Mouse (Mus musculus) limb, embryonic 14.5 days (tissue): Measurements from ENCODE around the gene Ptpn5. TPM values are rescaled to one million over a fixed set of nuclear protein-coding genes. Genes with fewer than 3 reads are reported as not detected.

Experiments used
- ATAC-seq: fragments of 200-750 bp; cut with Nextera tagmentation; 2 replicates; pipeline ENCODE4 v1.8.0; 2017; ENCODE audit warnings: low read depth, moderate number of reproducible peaks, moderate TSS enrichment; ENCODE audit not compliant: low FRiP score
- DNase-seq: peaks from one replicate; pipeline ENCODE4 v3.0.0-alpha.2; 2015; ENCODE audit warnings: low spot score
- H3K27ac ChIP-seq: fragments of 300-500 bp; sonication (generic); replicated peaks from 2 replicates; pipeline ENCODE4 v1.5.1; 2014; ENCODE audit warnings: low read depth, mild to moderate bottlenecking, low read length, moderate library complexity, mixed read lengths
- H3K27me3 ChIP-seq: fragments of 300-500 bp; sonication (generic); 2 replicates; pipeline ENCODE4 v1.6.1; 2014; ENCODE audit warnings: low read length, mixed read lengths; ENCODE audit not compliant: control insufficient read depth, insufficient read depth
- H3K36me3 ChIP-seq: fragments of 300-500 bp; sonication (generic); 2 replicates; pipeline ENCODE4 v1.6.1; 2014; ENCODE audit warnings: mild to moderate bottlenecking, low read length, moderate library complexity, mixed read lengths; ENCODE audit not compliant: control insufficient read depth, insufficient read depth
- H3K4me1 ChIP-seq: fragments of 300-500 bp; sonication (generic); 2 replicates; pipeline ENCODE4 v1.6.1; 2014; ENCODE audit warnings: antibody characterized with exemption, low read length, mixed read lengths; ENCODE audit not compliant: control insufficient read depth, insufficient read depth
- H3K4me2 ChIP-seq: fragments of 300-500 bp; sonication (generic); replicated peaks from 2 replicates; pipeline ENCODE4 v1.6.1; 2014; ENCODE audit warnings: low read depth, mild to moderate bottlenecking, low read length, moderate library complexity; ENCODE audit not compliant: severe bottlenecking
- H3K4me3 ChIP-seq: fragments of 300-500 bp; sonication (generic); replicated peaks from 2 replicates; pipeline ENCODE4 v1.5.1; 2014; ENCODE audit warnings: low read length
- H3K9ac ChIP-seq: fragments of 300-500 bp; sonication (generic); 2 replicates; pipeline ENCODE4 v1.6.1; 2014; ENCODE audit warnings: mild to moderate bottlenecking, low read depth, low read length, moderate library complexity; ENCODE audit not compliant: severe bottlenecking
- H3K9me3 ChIP-seq: fragments of 300-500 bp; sonication (generic); 2 replicates; pipeline ENCODE4 v1.6.1; 2016; ENCODE audit warnings: low read length; ENCODE audit not compliant: control insufficient read depth
- POLR2A ChIP-seq: fragments of 200-500 bp; IDR thresholded peaks from 2 replicates; pipeline ENCODE4 v1.8.0; 2012; ENCODE audit warnings: inconsistent platforms, mild to moderate bottlenecking, moderate library complexity, borderline replicate concordance; ENCODE audit not compliant: insufficient read depth, insufficient read length; ENCODE audit errors: extremely low read depth
- WGBS: fragments of 180-500 bp; shearing (Covaris S2); extraction: QIAGEN DNeasy Blood & Tissue Kit; methylation state at CpG from one replicate; pipeline ENCODE4 v1.1.7; 2014; 5-methylcytosine and 5-hydroxymethylcytosine counted together
- polyA plus RNA-seq, 2 experiments: library from polyadenylated mRNA; depleted of rRNA in 1 of 2; stranded (reverse) in 1 of 2; unstranded in 1 of 2; fragments of >200 nt; fragmentation: Nextera tagmentation in 1 of 2; extraction: Ambion mirVana in 1 of 2; gene quantifications; 2 replicates each; pipeline versions ENCODE4 v1.2.1 to v1.2.3; 2012 to 2014

The Ptpn5 gene
- polyA plus RNA-seq, 2 experiments, result 0.22 to 0.74 TPM

DNA sequence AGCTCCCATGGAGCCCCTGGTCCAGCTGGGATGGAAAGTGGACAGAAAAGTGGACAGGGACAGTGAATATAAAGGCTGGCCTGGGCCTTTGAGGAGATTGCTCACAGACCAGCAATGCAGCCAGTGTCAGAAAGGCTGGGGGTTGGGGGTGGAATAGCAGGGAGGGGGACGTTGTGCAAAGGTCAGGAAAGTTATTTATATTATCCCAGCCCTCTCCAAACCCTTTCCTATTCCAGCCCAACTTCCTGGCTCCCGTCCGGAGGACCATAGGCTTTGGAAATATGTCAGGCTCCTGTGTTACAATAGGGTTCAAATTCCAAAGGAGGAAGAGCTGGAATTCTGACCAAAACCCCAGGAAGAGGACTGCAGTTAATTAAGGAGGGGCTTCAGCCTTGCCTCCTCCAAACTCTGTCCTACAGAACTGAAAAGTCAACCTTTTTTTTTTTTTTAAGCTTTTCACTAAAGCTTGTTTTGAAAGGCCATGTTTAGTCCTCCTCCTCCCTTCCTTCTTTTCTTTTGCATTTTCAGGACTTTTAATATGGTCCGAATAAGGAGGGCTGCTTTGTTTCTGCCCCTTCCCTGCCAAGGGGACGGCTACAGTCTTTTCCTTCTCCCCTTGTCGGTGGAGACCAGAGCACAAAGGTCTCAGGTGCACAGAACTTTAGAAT is 90.5 kb downstream of the Ptpn5 start:
- Histone ChIP-seq H3K36me3 (no peaks in the 10 kb centered on the region), H3K4me1 (no peaks in the 10 kb centered on the region), H3K4me2 (no peak overlapping the region), H3K4me3 (no peak overlapping the region), H3K9me3 (no peaks in the 10 kb centered on the region), H3K9ac (no peak overlapping the region), H3K27me3 (no peaks in the 10 kb centered on the region), H3K27ac (no peak overlapping the region)
- DNase-seq, result peak; percentile 8
- ATAC-seq, result no peak
- 39% methylated on average over 6 of the region's 6 CpGs for WGBS
- TF ChIP-seq POLR2A, result no peak

DNA sequence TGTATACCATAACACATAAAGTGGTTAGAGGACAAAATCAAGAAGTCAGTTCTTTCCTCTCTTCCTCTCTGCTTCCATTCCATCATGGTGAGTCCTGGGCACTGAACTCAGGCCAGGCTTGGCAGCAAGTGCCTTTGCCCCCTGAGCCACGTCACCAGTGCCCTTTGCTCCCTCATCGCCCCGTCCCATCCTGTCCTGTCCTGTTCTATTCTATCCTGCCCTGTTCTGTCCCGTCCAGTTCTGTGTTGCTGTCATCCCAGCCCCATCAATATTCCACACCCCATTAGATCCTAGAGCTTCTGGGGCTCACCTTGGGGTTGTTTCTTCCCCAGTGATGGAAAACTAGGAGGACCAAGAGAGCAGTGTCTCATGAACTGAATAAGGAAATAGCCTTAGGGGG is 91.4 kb downstream of the Ptpn5 start:
- 78% methylated on average over 4 of the region's 4 CpGs for WGBS
- H3K9me3 ChIP-seq, result no peaks in the 10 kb centered on the region
- no peak overlapping the region for H3K27ac ChIP-seq
- H3K36me3 ChIP-seq, result no peaks in the 10 kb centered on the region
- H3K4me2 ChIP-seq, result no peak overlapping the region
- H3K4me1 ChIP-seq, result no peaks in the 10 kb centered on the region
- no peaks in the 10 kb centered on the region for H3K27me3 ChIP-seq
- TF ChIP-seq POLR2A, result no peak
- no peak overlapping the region for H3K9ac ChIP-seq
- DNase-seq (no peak), ATAC-seq (no peak)
- no peak overlapping the region for H3K4me3 ChIP-seq

DNA sequence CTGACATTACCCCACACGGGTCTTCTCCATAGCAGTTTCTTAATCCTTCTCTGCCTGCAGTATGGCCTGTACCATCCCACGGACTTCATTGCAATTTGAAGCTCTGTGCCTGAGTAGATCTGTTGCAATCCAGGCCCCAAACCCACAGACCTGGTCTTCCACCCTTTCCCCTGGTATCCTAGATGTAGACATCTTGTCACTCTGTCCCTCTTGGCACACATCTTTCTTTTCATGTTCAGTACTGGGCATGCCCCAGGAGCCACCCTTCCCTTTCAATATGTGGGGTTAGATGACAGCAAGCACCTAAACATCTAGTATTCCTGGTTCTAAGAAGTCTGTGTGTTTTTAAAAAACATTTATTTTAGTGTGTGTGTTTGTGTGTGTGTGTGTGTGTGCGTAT is 91.8 kb downstream of the Ptpn5 start:
- Histone ChIP-seq H3K4me1 (no peaks in the 10 kb centered on the region), H3K4me2 (no peak overlapping the region), H3K9me3 (no peaks in the 10 kb centered on the region), H3K9ac (no peak overlapping the region), H3K27ac (no peak overlapping the region), H3K4me3 (no peak overlapping the region), H3K27me3 (no peaks in the 10 kb centered on the region), H3K36me3 (no peaks in the 10 kb centered on the region)
- no peak for ATAC-seq
- 80% methylated on average over 3 of the region's 3 CpGs for WGBS
- TF ChIP-seq POLR2A, result no peak
- DNase-seq, result no peak

DNA sequence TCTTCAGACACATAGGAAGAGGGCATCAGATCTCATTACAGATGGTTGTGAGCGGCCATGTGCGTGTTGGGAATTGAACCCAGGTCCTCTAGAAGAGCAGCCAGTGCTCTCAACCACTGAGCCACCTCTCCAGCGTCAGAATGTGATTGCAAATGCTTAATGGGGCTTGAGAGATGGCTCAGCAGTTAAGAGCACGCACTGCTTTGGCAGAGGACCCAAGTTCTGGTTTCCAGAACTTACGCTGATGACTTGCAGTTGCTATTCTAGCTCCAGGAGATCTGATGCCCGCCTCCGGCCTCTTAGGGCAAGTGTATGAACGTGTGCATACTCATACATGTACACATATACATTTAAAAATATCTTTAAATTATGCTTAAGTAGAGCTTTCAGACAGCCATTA is 98.1 kb downstream of the Ptpn5 start:
- WGBS, result 74% methylated on average over 8 of the region's 8 CpGs
- ATAC-seq, result no peak
- no peak overlapping the region for H3K27ac ChIP-seq

DNA sequence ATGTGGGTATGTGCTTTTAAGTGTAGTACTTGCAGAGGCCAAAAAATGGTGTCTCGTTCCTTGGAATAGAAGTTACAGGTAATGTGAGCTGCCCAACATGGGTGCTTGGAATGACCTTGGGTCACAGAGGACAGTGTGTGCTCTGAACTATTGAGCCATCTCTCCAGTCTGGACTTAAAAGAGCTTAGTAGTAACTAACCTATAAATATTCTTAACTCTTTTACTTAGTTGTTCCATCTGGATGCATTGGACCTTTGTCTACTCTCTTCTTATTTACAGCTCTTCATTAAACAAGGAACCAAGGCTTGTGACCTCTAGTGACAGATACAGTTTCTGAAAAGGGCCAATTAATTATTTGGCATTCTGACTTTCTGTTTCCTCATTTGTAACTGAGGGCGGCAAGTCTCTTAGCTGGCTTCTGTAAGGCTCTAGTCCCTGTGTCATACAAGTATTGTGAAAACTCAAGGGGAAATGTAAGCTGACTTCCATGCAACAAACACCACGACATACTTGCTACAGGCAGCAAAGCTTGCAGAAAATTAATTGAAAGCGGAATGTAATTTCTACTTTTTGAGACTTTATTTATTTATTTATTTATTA is 98.6 kb downstream of the Ptpn5 start:
- DNase-seq (no peak), ATAC-seq (no peak)
- WGBS, result 82% methylated on average over 4 of the region's 4 CpGs
- Histone ChIP-seq H3K4me3 (no peak overlapping the region), H3K9ac (no peak overlapping the region), H3K9me3 (no peaks in the 10 kb centered on the region), H3K27ac (no peak overlapping the region), H3K4me1 (no peaks in the 10 kb centered on the region), H3K27me3 (no peaks in the 10 kb centered on the region), H3K36me3 (no peaks in the 10 kb centered on the region), H3K4me2 (no peak overlapping the region)
- no peak for TF ChIP-seq POLR2A

More for the DNA sequence above, 98.1 kb downstream of the Ptpn5 start:
- no peak overlapping the region for H3K4me3 ChIP-seq
- DNase-seq, result no peak
- no peak overlapping the region for H3K9ac ChIP-seq
- H3K4me1 ChIP-seq, result no peaks in the 10 kb centered on the region
- no peaks in the 10 kb centered on the region for H3K9me3 ChIP-seq
- no peak for TF ChIP-seq POLR2A
- no peak overlapping the region for H3K4me2 ChIP-seq
- H3K27me3 ChIP-seq, result no peaks in the 10 kb centered on the region
- no peaks in the 10 kb centered on the region for H3K36me3 ChIP-seq
